Mouse (Mus musculus) limb, embryonic 14.5 days (tissue): Measurements from ENCODE around the gene Slf2. TPM values are rescaled to one million over a fixed set of nuclear protein-coding genes. Genes with fewer than 3 reads are reported as not detected.
A peak's percentile ranks its signal among the peaks of the same experiment; 100 is the strongest.

Source experiments
- ATAC-seq: fragments of 200-750 bp; cut with Nextera tagmentation; 2 replicates; pipeline ENCODE4 v1.8.0; 2017; ENCODE audit warnings: low read depth, moderate number of reproducible peaks, moderate TSS enrichment; ENCODE audit not compliant: low FRiP score
- DNase-seq: peaks from one replicate; pipeline ENCODE4 v3.0.0-alpha.2; 2015; ENCODE audit warnings: low spot score
- H3K27ac ChIP-seq: fragments of 300-500 bp; sonication (generic); replicated peaks from 2 replicates; pipeline ENCODE4 v1.5.1; 2014; ENCODE audit warnings: low read depth, mild to moderate bottlenecking, low read length, moderate library complexity, mixed read lengths
- H3K27me3 ChIP-seq: fragments of 300-500 bp; sonication (generic); 2 replicates; pipeline ENCODE4 v1.6.1; 2014; ENCODE audit warnings: low read length, mixed read lengths; ENCODE audit not compliant: control insufficient read depth, insufficient read depth
- H3K36me3 ChIP-seq: fragments of 300-500 bp; sonication (generic); 2 replicates; pipeline ENCODE4 v1.6.1; 2014; ENCODE audit warnings: mild to moderate bottlenecking, low read length, moderate library complexity, mixed read lengths; ENCODE audit not compliant: control insufficient read depth, insufficient read depth
- H3K4me1 ChIP-seq: fragments of 300-500 bp; sonication (generic); 2 replicates; pipeline ENCODE4 v1.6.1; 2014; ENCODE audit warnings: antibody characterized with exemption, low read length, mixed read lengths; ENCODE audit not compliant: control insufficient read depth, insufficient read depth
- H3K4me2 ChIP-seq: fragments of 300-500 bp; sonication (generic); replicated peaks from 2 replicates; pipeline ENCODE4 v1.6.1; 2014; ENCODE audit warnings: low read depth, mild to moderate bottlenecking, low read length, moderate library complexity; ENCODE audit not compliant: severe bottlenecking
- H3K4me3 ChIP-seq: fragments of 300-500 bp; sonication (generic); replicated peaks from 2 replicates; pipeline ENCODE4 v1.5.1; 2014; ENCODE audit warnings: low read length
- H3K9ac ChIP-seq: fragments of 300-500 bp; sonication (generic); 2 replicates; pipeline ENCODE4 v1.6.1; 2014; ENCODE audit warnings: mild to moderate bottlenecking, low read depth, low read length, moderate library complexity; ENCODE audit not compliant: severe bottlenecking
- H3K9me3 ChIP-seq: fragments of 300-500 bp; sonication (generic); 2 replicates; pipeline ENCODE4 v1.6.1; 2016; ENCODE audit warnings: low read length; ENCODE audit not compliant: control insufficient read depth
- POLR2A ChIP-seq: fragments of 200-500 bp; IDR thresholded peaks from 2 replicates; pipeline ENCODE4 v1.8.0; 2012; ENCODE audit warnings: inconsistent platforms, mild to moderate bottlenecking, moderate library complexity, borderline replicate concordance; ENCODE audit not compliant: insufficient read depth, insufficient read length; ENCODE audit errors: extremely low read depth
- WGBS: fragments of 180-500 bp; shearing (Covaris S2); extraction: QIAGEN DNeasy Blood & Tissue Kit; methylation state at CpG from one replicate; pipeline ENCODE4 v1.1.7; 2014; 5-methylcytosine and 5-hydroxymethylcytosine counted together
- polyA plus RNA-seq, 2 experiments: library from polyadenylated mRNA; depleted of rRNA in 1 of 2; stranded (reverse) in 1 of 2; unstranded in 1 of 2; fragments of >200 nt; fragmentation: Nextera tagmentation in 1 of 2; extraction: Ambion mirVana in 1 of 2; gene quantifications; 2 replicates each; pipeline versions ENCODE4 v1.2.1 to v1.2.3; 2012 to 2014

Slf2 gene
- polyA plus RNA-seq, 2 experiments: 35.0 to 39.1 TPM

DNA sequence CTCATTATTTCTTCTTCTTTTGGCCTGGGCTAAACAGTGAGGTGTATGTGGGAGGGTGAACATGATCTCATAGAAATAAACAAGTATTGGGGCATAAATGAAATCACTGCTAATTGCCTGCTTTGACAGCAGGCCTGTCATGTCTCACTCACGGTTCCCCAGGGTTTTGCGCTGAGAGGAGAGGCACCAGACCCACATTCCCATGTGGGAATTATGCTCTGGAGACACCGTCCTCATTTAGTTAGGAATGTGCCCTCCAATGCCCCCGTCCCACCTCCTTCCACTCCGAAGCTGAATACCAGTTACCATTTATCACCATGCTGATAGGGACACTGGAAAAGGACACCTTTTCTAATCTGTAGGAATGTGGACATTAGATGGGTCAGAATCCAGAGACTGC, 6.3 kb upstream of the Slf2 start:
- Histone ChIP-seq H3K4me3 (no peak overlapping the region), H3K27me3 (no peaks in the 10 kb centered on the region), H3K9me3 (no peaks in the 10 kb centered on the region), H3K27ac (no peak overlapping the region), H3K4me1 (peaks cover 10% of the 10 kb centered on the region; the same call in 1 of the 2 replicates), H3K36me3 (no peaks in the 10 kb centered on the region), H3K4me2 (no peak overlapping the region), H3K9ac (no peak overlapping the region)
- 28% methylated on average over 5 of the region's 5 CpGs for WGBS
- ATAC-seq (no peak), DNase-seq (no peak)
- no peak for TF ChIP-seq POLR2A

DNA sequence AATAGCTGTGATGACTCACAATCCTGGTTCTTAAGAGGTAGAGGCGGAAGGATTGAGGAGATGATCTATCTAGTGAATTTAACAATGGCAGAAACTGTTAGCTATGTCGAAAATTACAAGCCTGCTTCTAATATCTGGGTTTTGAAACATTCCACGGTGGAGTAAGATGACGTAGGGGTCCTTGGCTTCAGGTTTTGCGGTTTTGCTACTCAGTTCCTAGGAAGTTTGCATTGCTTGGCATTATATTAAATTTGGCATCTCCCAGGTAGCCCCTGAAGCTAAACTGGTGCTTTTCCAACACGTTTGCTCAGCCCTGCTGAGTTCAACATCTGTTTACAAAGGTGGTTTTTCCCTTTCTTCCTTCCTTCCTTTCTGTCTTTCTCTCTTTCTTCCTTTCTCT, 4.2 kb upstream of the Slf2 start:
- WGBS: 50% methylated on average over 6 of the region's 6 CpGs
- Histone ChIP-seq H3K36me3 (no peaks in the 10 kb centered on the region), H3K4me3 (no peak overlapping the region), H3K4me2 (no peak overlapping the region), H3K9ac (no peak overlapping the region), H3K4me1 (peaks cover 15% of the 10 kb centered on the region; the same call in 1 of the 2 replicates), H3K27me3 (no peaks in the 10 kb centered on the region), H3K9me3 (no peaks in the 10 kb centered on the region), H3K27ac (no peak overlapping the region)
- TF ChIP-seq POLR2A: no peak
- DNase-seq (no peak), ATAC-seq (no peak)

DNA sequence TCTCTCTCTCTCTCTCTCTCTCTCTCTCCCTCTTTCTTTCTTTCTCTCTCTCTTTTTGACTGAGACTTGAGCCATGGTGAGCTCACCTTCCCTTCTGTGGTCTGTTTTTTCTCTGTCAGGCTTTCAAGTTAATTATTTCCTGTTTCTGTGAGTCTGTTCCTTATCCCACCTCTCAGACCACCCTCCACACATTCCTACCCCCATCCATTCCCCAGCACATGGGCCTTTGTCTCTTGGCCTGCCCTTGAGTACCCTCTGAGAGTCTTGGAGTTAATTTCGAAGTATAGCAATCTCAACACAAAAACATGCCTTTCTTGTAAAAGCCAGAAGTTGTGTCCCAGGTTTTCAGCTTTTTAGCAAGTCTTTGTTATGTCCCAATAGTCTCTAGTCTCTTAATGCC, 3.7 kb upstream of the Slf2 start:
- no peak overlapping the region for H3K4me3 ChIP-seq
- no peak overlapping the region for H3K4me2 ChIP-seq
- TF ChIP-seq POLR2A: no peak
- H3K9ac ChIP-seq: no peak overlapping the region
- peaks cover 18% of the 10 kb centered on the region for H3K4me1 ChIP-seq
- ATAC-seq (no peak), DNase-seq (no peak)
- no peaks in the 10 kb centered on the region for H3K9me3 ChIP-seq
- H3K27ac ChIP-seq: no peak overlapping the region
- H3K27me3 ChIP-seq: no peaks in the 10 kb centered on the region
- H3K36me3 ChIP-seq: no peaks in the 10 kb centered on the region
- WGBS: 23% methylated on average over 1 of the region's 1 CpGs

GRCm38 (mm10) chr19:44928185-44928584, 2.8 kb upstream of the Slf2 start:
- DNase-seq (no peak), ATAC-seq (no peak)
- no peak for TF ChIP-seq POLR2A
- Histone ChIP-seq H3K27me3 (no peaks in the 10 kb centered on the region), H3K27ac (no peak overlapping the region), H3K4me3 (no peak overlapping the region), H3K9ac (no peak overlapping the region), H3K4me2 (no peak overlapping the region), H3K9me3 (no peaks in the 10 kb centered on the region), H3K4me1 (peaks cover 23% of the 10 kb centered on the region), H3K36me3 (no peaks in the 10 kb centered on the region)
- WGBS: 51% methylated on average over 8 of the region's 8 CpGs

DNA sequence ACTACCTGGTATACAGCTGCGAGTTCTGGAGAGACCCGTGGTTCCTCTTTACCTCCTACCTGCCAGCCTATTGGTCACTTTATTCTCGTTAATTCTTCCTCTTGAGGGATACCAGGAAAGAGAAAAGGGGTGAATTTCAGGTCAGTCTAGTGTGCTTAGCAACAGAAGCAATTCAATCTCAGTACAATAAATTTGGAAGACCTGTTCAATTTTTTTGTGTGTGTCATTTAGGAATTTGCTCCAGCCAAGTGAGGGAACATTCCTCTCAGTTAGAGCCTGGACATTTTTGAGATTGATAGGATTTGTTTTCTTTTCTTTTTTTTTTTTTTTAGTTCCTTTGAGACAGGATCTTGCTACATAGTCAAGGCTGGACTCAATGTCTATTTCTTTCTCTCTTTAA, 1.7 kb upstream of the Slf2 start:
- Histone ChIP-seq H3K27ac (no peak overlapping the region), H3K27me3 (no peaks in the 10 kb centered on the region), H3K9ac (no peak overlapping the region), H3K4me1 (peaks cover 23% of the 10 kb centered on the region), H3K4me2 (no peak overlapping the region), H3K9me3 (no peaks in the 10 kb centered on the region), H3K36me3 (peaks cover 4% of the 10 kb centered on the region), H3K4me3 (no peak overlapping the region)
- no peak for TF ChIP-seq POLR2A
- ATAC-seq: no peak
- WGBS: 16% methylated on average over 3 of the region's 3 CpGs
- DNase-seq: no peak

DNA sequence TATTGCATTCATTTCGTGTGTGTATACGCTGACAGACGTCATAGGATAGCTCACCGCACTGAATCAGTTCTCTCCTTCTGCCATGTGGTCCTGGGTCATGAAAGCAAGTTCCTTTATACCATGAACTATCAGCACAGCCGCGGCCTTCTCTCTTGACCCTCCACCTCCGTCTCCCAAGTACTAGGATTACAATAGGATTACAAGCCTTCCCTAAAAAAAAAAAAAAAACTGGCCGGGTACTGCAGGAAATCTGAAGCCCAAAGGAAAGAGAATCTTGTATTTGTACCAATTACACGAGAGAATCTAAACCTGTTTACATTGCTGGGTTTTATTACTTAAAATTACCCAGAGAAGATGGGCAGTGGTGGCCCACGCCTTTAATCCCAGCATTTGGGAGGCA, 1.3 kb upstream of the Slf2 start:
- H3K27me3 ChIP-seq: no peaks in the 10 kb centered on the region
- H3K4me1 ChIP-seq: peaks cover 23% of the 10 kb centered on the region
- H3K27ac ChIP-seq: no peak overlapping the region
- H3K9me3 ChIP-seq: no peaks in the 10 kb centered on the region
- H3K9ac ChIP-seq: peak overlapping the region; percentile 81; the same call in 1 of the 2 replicates
- peaks cover 6% of the 10 kb centered on the region for H3K36me3 ChIP-seq
- H3K4me3 ChIP-seq: no peak overlapping the region
- ATAC-seq (no peak), DNase-seq (no peak)
- 45% methylated on average over 10 of the region's 10 CpGs for whole genome bisulfite sequencing
- TF ChIP-seq POLR2A: no peak
- no peak overlapping the region for H3K4me2 ChIP-seq
